Mouse (Mus musculus) pancreas, adult 10 weeks (tissue): Measurements from ENCODE around the gene Krtap3-1. TPM values are rescaled to one million over a fixed set of nuclear protein-coding genes. Genes with fewer than 3 reads are reported as not detected.

ENCODE experiments used
- polyA plus RNA-seq: library from polyadenylated mRNA; stranded (reverse); fragments of 350-450 nt; fragmentation: Illumina TruSeq; extraction: RNeasy Lipid Tissue Mini Kit (QIAGEN cat#74804); gene quantifications from one replicate; pipeline ENCODE4 v1.2.3, GENCODE M21; 2015; ENCODE audit warnings: low read depth, low replicate concordance; ENCODE audit not compliant: insufficient read depth

Gene Krtap3-1
- polyA plus RNA-seq: not detected

GRCm38 (mm10) chr11:99566530-99566929 is at the start of gene Krtap3-1:
Gene Krtap3-1, minus strand, starts transcription at chr11:99566630.

GRCm38 (mm10) chr11:99614796-99615363 is 48.5 kb upstream of the Krtap3-1 start, which contains the start of gene Krtap2-4:
Gene Krtap2-4, minus strand, starts transcription at chr11:99614846.

GRCm38 (mm10) chr11:99610089-99610488 is 43.7 kb upstream of the Krtap3-1 start, which contains the start of gene Gm11937:
Gene Gm11937, minus strand, starts transcription at chr11:99610189.

GRCm38 (mm10) chr11:99603208-99603607 is 36.8 kb upstream of the Krtap3-1 start, which contains the start of gene Gm11938:
Gene Gm11938, minus strand, starts transcription at chr11:99603308.

GRCm38 (mm10) chr11:99597742-99598141 is 31.3 kb upstream of the Krtap3-1 start, which contains the start of gene Krtap9-3:
Gene Krtap9-3, minus strand, starts transcription at chr11:99598105.

GRCm38 (mm10) chr11:99590981-99591380 is 24.6 kb upstream of the Krtap3-1 start, which contains the start of gene Krtap1-3:
Gene Krtap1-3, minus strand, starts transcription at chr11:99591339.

GRCm38 (mm10) chr11:99583245-99583704 is 16.8 kb upstream of the Krtap3-1 start, which contains the start of gene Krtap1-4:
Gene Krtap1-4, minus strand, starts transcription at chr11:99583654.

GRCm38 (mm10) chr11:99580636-99581035 is 14.2 kb upstream of the Krtap3-1 start, which contains the start of gene Krtap1-5:
Gene Krtap1-5, minus strand, starts transcription at chr11:99581016.

GRCm38 (mm10) chr11:99559366-99559765 is 7.1 kb downstream of the Krtap3-1 start, which contains the start of gene Gm11939:
Gene Gm11939, minus strand, starts transcription at chr11:99559466.

GRCm38 (mm10) chr11:99556753-99557152 is 9.7 kb downstream of the Krtap3-1 start, which contains the start of gene Krtap3-2:
Gene Krtap3-2, minus strand, starts transcription at chr11:99556853.

GRCm38 (mm10) chr11:99550765-99551164 is 15.7 kb downstream of the Krtap3-1 start, which contains the start of gene Krtap3-3:
Gene Krtap3-3, minus strand, starts transcription at chr11:99550865.

GRCm38 (mm10) chr11:99521288-99521860 is 45.1 kb downstream of the Krtap3-1 start, which contains the start of gene Krt39:
Gene Krt39, minus strand, starts transcription at chr11:99521338.

Other genes starting within 250 kb of the Krtap3-1 start
- not detected for gene Krt25, start 243.7 kb downstream of the Krtap3-1 start, polyA plus RNA-seq
- gene Krt26, start 228.7 kb downstream of the Krtap3-1 start, polyA plus RNA-seq: not detected
- not detected for gene Krt27, start 215.5 kb downstream of the Krtap3-1 start, polyA plus RNA-seq
- gene Krt28, start 191.7 kb downstream of the Krtap3-1 start, polyA plus RNA-seq: not detected
- 3.7 TPM for gene Krt10, start 177.3 kb downstream of the Krtap3-1 start, polyA plus RNA-seq
- gene Krt12, start 144.4 kb downstream of the Krtap3-1 start, polyA plus RNA-seq: not detected
- gene Krt20, start 128.5 kb downstream of the Krtap3-1 start, polyA plus RNA-seq: not detected
- gene Krt23, start 73.5 kb downstream of the Krtap3-1 start, polyA plus RNA-seq: 2.0 TPM
- gene Krt39, start 45.3 kb downstream of the Krtap3-1 start, polyA plus RNA-seq: not detected
- not detected for gene Krt40, start 23.5 kb downstream of the Krtap3-1 start, polyA plus RNA-seq
- not detected for gene Krtap3-3, start 15.8 kb downstream of the Krtap3-1 start, polyA plus RNA-seq
- gene Krtap3-2, start 9.8 kb downstream of the Krtap3-1 start, polyA plus RNA-seq: not detected
- gene Gm11939, start 7.2 kb downstream of the Krtap3-1 start, polyA plus RNA-seq: not detected
- gene Krtap1-5, start 14.4 kb upstream of the Krtap3-1 start, polyA plus RNA-seq: not detected
- gene Krtap1-4, start 17.0 kb upstream of the Krtap3-1 start, polyA plus RNA-seq: not detected
- not detected for gene Krtap1-3, start 24.7 kb upstream of the Krtap3-1 start, polyA plus RNA-seq
- gene Krtap9-3, start 31.5 kb upstream of the Krtap3-1 start, polyA plus RNA-seq: not detected
- not detected for gene Gm11938, start 36.7 kb upstream of the Krtap3-1 start, polyA plus RNA-seq
- not detected for gene Gm11937, start 43.6 kb upstream of the Krtap3-1 start, polyA plus RNA-seq
- not detected for gene Krtap2-4, start 48.2 kb upstream of the Krtap3-1 start, polyA plus RNA-seq
- not detected for gene Gm11562, start 53.8 kb upstream of the Krtap3-1 start, polyA plus RNA-seq
- not detected for gene Krtap4-1, start 61.6 kb upstream of the Krtap3-1 start, polyA plus RNA-seq
- gene Krtap4-2, start 68.5 kb upstream of the Krtap3-1 start, polyA plus RNA-seq: not detected
- gene Krtap4-7, start 77.5 kb upstream of the Krtap3-1 start, polyA plus RNA-seq: not detected
- gene Gm11555, start 83.6 kb upstream of the Krtap3-1 start, polyA plus RNA-seq: not detected
- gene Gm11563, start 92.3 kb upstream of the Krtap3-1 start, polyA plus RNA-seq: not detected
- gene Krtap4-6, start 99.3 kb upstream of the Krtap3-1 start, polyA plus RNA-seq: not detected
- gene Gm14190, start 124.1 kb upstream of the Krtap3-1 start, polyA plus RNA-seq: not detected
- not detected for gene Gm14180, start 167.7 kb upstream of the Krtap3-1 start, polyA plus RNA-seq
- gene Gm11595, start 206.3 kb upstream of the Krtap3-1 start, polyA plus RNA-seq: not detected
- gene Krtap4-8, start 214.1 kb upstream of the Krtap3-1 start, polyA plus RNA-seq: not detected
- not detected for gene Krtap4-9, start 218.6 kb upstream of the Krtap3-1 start, polyA plus RNA-seq
- not detected for gene Gm11596, start 226.8 kb upstream of the Krtap3-1 start, polyA plus RNA-seq
- not detected for gene Gm11569, start 232.3 kb upstream of the Krtap3-1 start, polyA plus RNA-seq
- gene Gm11554, start 237.8 kb upstream of the Krtap3-1 start, polyA plus RNA-seq: not detected
- not detected for gene Krtap4-13, start 243.3 kb upstream of the Krtap3-1 start, polyA plus RNA-seq
- not detected for gene Gm11564, start 249.0 kb upstream of the Krtap3-1 start, polyA plus RNA-seq